Mouse (Mus musculus) intestine, embryonic 15.5 days (tissue): ENCODE measurements around the gene Arl4d. TPM values are rescaled to one million over a fixed set of nuclear protein-coding genes. Genes with fewer than 3 reads are reported as not detected.
A peak's percentile ranks its signal among the peaks of the same experiment; 100 is the strongest.
"Not testable (repeated sequence)": the region's sequence is repeated elsewhere in the genome, so short reads cannot be mapped to it uniquely, and the experiment has no call there.

ENCODE experiments used
- ATAC-seq: fragments of 200-750 bp; cut with Nextera tagmentation; 2 replicates; pipeline ENCODE4 v1.8.0; 2017; ENCODE audit warnings: moderate TSS enrichment, moderate library complexity
- H3K27ac ChIP-seq: fragments of 300-500 bp; sonication (generic); 2 replicates; pipeline ENCODE4 v1.5.1; 2015; ENCODE audit warnings: mild to moderate bottlenecking, inconsistent platforms
- H3K27me3 ChIP-seq: fragments of 300-500 bp; sonication (generic); replicated peaks from 2 replicates; pipeline ENCODE4 v1.6.1; 2015; ENCODE audit warnings: inconsistent platforms
- H3K36me3 ChIP-seq: fragments of 300-500 bp; sonication (generic); 2 replicates; pipeline ENCODE4 v1.6.1; 2015; ENCODE audit warnings: inconsistent platforms
- H3K4me1 ChIP-seq: fragments of 300-500 bp; sonication (generic); replicated peaks from 2 replicates; pipeline ENCODE4 v1.6.1; 2015; ENCODE audit warnings: inconsistent platforms
- H3K4me2 ChIP-seq: fragments of 300-500 bp; sonication (generic); replicated peaks from 2 replicates; pipeline ENCODE4 v1.6.1; 2015; ENCODE audit warnings: mild to moderate bottlenecking, inconsistent platforms
- H3K4me3 ChIP-seq: fragments of 300-500 bp; sonication (generic); replicated peaks from 2 replicates; pipeline ENCODE4 v1.5.1; 2015; ENCODE audit warnings: inconsistent platforms
- H3K9ac ChIP-seq: fragments of 300-500 bp; sonication (generic); 2 replicates; pipeline ENCODE4 v1.6.1; 2015; ENCODE audit warnings: inconsistent platforms
- H3K9me3 ChIP-seq: fragments of 300-500 bp; sonication (generic); 2 replicates; pipeline ENCODE4 v1.6.1; 2016; ENCODE audit warnings: inconsistent platforms
- WGBS: fragments of 180-500 bp; shearing (Covaris S2); methylation state at CpG from one replicate; pipeline ENCODE4 v1.1.7; 2015; 5-methylcytosine and 5-hydroxymethylcytosine counted together
- polyA plus RNA-seq: library from polyadenylated mRNA; unstranded; fragments of >200 nt; fragmentation: Nextera tagmentation; extraction: Ambion mirVana; gene quantifications from 2 replicates; pipeline ENCODE4 v1.2.1, GENCODE M21; 2015

The Arl4d gene
- polyA plus RNA-seq, 1 experiment from 2014 or later: 7.8 TPM

DNA sequence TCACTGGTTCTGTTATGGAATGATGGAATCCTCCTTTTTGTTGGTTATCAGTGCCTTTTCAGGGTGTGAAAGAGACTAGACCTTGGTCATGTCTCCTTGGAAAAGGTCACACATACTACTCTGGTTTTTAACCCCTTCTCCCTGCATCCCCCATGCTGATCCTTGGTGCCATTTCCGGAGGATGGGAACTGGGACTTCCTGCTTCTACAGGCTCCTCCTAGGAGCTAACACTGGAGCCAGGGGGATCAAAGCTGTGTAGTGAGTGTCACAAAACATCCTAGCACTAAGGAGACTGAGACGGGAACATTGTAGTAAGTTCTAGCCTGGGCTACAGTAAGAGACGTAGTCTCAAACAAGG, 7.8 kb upstream of the Arl4d start:
- Histone ChIP-seq H3K4me2 (peak overlapping the region; percentile 53), H3K27ac (peak overlapping the region; percentile 87), H3K9ac (peak overlapping the region; percentile 47), H3K36me3 (no peaks in the 10 kb centered on the region), H3K9me3 (no peaks in the 10 kb centered on the region), H3K27me3 (0 out of 2 replicates have a peak, but pooled peaks cover 4% of the 10 kb centered on the region), H3K4me3 (0 out of 2 replicates have a peak overlapping the region, but pooled peaks have one; percentile 7), H3K4me1 (peaks cover 4% of the 10 kb centered on the region; the same call in 1 of the 2 replicates)
- ATAC-seq: peak; percentile 48
- WGBS: 5% methylated on average over 3 of the region's 3 CpGs

DNA sequence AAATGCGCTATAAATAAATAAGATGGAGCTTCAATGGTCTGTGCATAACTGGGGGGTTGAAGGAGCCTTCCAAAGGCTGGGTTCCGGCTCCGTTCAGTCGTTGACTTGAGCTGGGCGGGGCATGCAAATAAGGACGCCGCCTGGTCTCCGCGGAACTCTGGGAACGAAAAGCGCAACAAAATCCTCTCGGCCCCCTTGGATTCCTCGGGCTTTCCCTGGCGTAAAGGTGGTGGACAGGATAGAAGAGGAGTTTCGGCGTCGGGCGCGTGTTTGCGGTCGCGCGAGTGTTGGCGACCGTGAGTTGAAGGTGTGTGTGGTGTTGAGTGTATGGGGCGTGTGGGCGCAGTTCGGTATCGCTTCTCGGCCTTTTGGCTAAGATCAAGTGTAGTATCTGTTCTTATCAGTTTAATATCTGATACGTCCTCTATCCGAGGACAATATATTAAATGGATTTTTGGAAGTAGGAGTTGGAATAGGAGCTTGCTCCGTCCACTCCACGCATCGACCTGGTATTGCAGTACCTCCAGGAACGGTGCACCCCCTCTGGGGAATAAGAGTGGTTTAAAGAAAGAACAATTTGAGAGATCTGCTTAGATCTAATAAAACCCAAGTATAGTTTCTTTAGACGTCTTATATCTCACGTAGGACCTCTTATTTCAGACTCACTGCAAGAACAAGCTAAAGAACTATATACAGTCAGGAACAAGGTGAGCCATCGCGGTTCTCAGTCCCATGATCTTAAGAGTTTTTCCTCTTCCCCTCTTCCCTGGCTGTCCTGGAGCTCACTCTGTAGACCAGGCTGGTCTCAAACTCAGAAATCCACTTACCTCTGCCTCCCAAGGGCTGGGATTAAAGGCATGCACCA, 7.2 kb upstream of the Arl4d start:
- Histone ChIP-seq H3K27ac (peak overlapping the region; percentile 87), H3K4me3 (0 out of 2 replicates have a peak overlapping the region, but pooled peaks have one; percentile 7), H3K9ac (peak overlapping the region; percentile 47), H3K4me2 (peak overlapping the region; percentile 53)
- H3K36me3 ChIP-seq, H3K27me3 ChIP-seq, H3K4me1 ChIP-seq, H3K9me3 ChIP-seq: not testable (repeated sequence)
- under 1% methylated on average over 38 of the region's 40 CpGs for WGBS
- ATAC-seq: peak; percentile 94

DNA sequence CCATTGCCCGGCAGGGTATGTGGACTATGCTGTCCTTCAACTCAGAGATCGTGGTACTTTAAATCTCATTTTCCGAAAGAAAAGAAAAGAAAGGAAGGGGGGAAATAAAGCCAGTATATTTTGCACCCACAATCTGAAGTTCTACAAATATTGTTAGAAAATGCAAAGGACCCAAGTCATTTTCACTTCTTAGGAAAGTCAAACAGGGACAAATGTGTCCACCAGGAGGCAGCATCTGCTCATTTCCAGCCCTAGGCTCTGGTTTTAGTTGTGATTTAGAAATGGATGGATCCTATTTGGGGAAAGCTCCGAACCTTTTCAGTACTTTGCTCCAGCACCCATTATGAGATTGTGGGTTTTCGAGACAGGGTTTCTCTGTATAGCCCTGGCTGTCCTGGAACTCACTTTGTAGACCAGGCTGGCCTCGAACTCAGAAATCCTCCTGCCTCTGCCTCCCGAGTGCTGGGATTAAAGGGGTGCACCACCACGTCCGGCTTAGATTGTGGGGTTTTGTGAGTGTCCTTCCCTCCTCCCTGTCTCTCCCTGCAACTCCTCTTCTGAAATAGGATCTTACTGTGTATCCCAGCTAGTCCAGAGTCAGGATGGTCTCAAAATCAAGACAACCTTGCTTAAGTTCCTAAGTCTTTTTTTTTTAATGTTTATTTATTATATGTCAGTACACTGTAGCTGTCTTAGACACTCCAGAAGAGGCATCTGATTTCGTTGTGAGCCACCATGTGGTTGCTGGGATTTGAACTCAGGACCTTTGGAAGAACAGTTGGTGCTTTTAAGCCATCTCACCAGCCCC, 6.4 kb upstream of the Arl4d start:
- peak; percentile 21 for ATAC-seq
- WGBS: 26% methylated on average over 10 of the region's 10 CpGs
- Histone ChIP-seq H3K9me3 (no peaks in the 10 kb centered on the region), H3K9ac (no peak overlapping the region), H3K27ac (peak overlapping the region; percentile 80), H3K36me3 (no peaks in the 10 kb centered on the region), H3K4me2 (0 out of 2 replicates have a peak overlapping the region, but pooled peaks have one; percentile 14), H3K4me1 (peaks cover 4% of the 10 kb centered on the region; the same call in 1 of the 2 replicates), H3K4me3 (no peak overlapping the region), H3K27me3 (no peaks in the 10 kb centered on the region)

DNA sequence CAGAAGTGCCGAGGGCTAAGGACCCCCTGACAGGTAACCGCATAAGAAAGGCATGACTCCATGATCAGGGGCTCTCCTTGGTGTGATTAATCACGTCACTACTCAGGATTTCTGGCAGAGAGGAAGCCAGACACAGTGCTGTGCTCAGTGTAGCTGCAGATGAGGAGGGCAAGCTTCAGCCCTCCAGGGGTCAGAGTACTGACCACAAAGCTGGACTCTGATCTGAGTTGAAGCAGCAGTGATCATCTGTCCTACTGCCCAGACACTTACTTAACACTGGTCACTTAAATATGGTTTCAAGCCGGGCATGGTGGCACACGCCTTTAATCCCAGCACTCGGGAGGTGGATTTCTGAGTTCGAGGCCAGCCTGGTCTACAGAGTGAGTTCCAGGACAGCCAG, 4.2 kb upstream of the Arl4d start:
- ATAC-seq: no peak
- WGBS: 71% methylated on average over 7 of the region's 7 CpGs

GRCm38 (mm10) chr11:101661786-101662185, 3.6 kb upstream of the Arl4d start:
- Histone ChIP-seq H3K9me3 (no peaks in the 10 kb centered on the region), H3K9ac (no peak overlapping the region), H3K4me3 (no peak overlapping the region), H3K27me3 (no peaks in the 10 kb centered on the region), H3K27ac (no peak overlapping the region), H3K4me2 (no peak overlapping the region), H3K36me3 (no peaks in the 10 kb centered on the region), H3K4me1 (peaks cover 5% of the 10 kb centered on the region)
- WGBS: 46% methylated on average over 5 of the region's 5 CpGs
- no peak for ATAC-seq

More for the DNA sequence above, 4.2 kb upstream of the Arl4d start:
- Histone ChIP-seq H3K4me3 (no peak overlapping the region), H3K9ac (no peak overlapping the region), H3K4me1 (peaks cover 4% of the 10 kb centered on the region), H3K27me3 (no peaks in the 10 kb centered on the region), H3K9me3 (no peaks in the 10 kb centered on the region), H3K27ac (no peak overlapping the region), H3K4me2 (no peak overlapping the region), H3K36me3 (no peaks in the 10 kb centered on the region)

DNA sequence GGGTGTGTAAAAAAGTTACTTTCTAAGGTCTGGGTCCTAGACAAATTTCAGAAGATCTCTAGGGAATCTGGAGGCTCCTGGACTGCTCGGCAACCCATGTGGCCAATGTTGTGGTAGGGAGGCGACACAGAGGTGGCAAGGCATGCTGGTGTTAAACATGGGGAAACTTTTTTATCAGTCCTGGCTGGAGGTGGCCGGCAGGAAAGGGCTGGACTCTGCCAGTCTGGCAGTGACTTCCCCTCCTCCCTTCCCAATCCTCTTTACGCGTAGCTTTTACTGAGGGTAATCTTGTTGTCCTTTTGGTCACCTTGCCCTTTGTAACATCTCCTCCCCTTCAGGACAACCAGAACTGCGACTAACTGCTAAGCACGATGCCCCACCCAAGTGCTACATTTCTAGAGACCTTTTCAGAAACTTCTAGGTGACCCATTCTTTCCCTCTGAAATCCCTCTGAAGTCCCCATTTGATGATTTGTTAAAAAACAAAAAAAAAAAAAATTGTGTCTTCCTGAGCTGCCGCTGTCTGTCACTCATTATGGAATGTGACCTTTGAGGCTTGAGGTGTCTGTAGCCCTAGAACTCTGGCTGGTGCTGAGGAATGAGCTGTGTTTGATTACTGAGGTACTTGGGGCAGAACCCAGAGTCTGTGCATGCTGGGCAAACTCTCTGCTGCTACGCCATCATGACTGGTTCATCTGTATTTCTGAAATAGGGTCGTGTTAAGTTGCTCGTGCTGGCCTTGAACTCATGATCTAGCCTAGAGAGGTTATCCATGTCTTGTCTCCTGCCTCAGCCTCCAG, 1.9 kb upstream of the Arl4d start:
- H3K9me3 ChIP-seq: no peaks in the 10 kb centered on the region
- ATAC-seq: no peak
- peaks cover 13% of the 10 kb centered on the region for H3K4me1 ChIP-seq
- WGBS: 49% methylated on average over 11 of the region's 11 CpGs
- H3K4me3 ChIP-seq: no peak overlapping the region
- no peak overlapping the region for H3K9ac ChIP-seq
- no peaks in the 10 kb centered on the region for H3K27me3 ChIP-seq
- no peaks in the 10 kb centered on the region for H3K36me3 ChIP-seq
- H3K27ac ChIP-seq: no peak overlapping the region
- no peak overlapping the region for H3K4me2 ChIP-seq

DNA sequence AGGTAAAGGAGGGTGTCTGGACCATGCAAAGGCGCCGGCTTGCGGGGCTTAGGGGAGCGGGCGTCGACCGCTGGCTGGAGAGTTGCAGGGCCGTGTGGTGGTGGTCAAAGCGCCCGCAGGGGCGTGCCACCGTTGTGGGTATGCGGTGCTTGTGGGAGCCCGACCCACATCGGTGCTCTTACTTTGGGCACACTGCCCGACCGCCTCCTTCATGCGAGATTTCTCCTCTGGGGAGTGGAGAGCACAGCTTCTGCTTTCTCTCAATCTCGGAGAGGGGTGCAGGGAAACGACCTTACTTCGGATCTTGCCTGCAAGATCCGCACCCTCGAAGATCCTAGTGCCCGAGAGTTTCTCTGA, 273 bp downstream of the Arl4d start:
- Histone ChIP-seq H3K9ac (peak overlapping the region; percentile 76), H3K4me2 (peak overlapping the region; percentile 97), H3K36me3 (no peaks in the 10 kb centered on the region), H3K4me3 (peak overlapping the region; percentile 62), H3K27me3 (no peaks in the 10 kb centered on the region), H3K27ac (peak overlapping the region; percentile 78), H3K9me3 (no peaks in the 10 kb centered on the region), H3K4me1 (peaks cover 17% of the 10 kb centered on the region)
- ATAC-seq: no peak
- WGBS: 1% methylated on average over 24 of the region's 24 CpGs

GRCm38 (mm10) chr11:101666626-101667345, 1.4 kb downstream of the Arl4d start:
- Histone ChIP-seq H3K27me3 (no peaks in the 10 kb centered on the region), H3K27ac (0 out of 2 replicates have a peak overlapping the region, but pooled peaks have one; percentile 27), H3K4me1 (peaks cover 17% of the 10 kb centered on the region), H3K4me3 (peak overlapping the region; percentile 62), H3K9me3 (no peaks in the 10 kb centered on the region), H3K4me2 (peak overlapping the region; percentile 97), H3K9ac (peak overlapping the region; percentile 34), H3K36me3 (no peaks in the 10 kb centered on the region)
- WGBS: 67% methylated on average over 28 of the region's 28 CpGs
- no peak for ATAC-seq

GRCm38 (mm10) chr11:101667871-101668532, 2.7 kb downstream of the Arl4d start:
- Histone ChIP-seq H3K36me3 (no peaks in the 10 kb centered on the region), H3K4me3 (0 out of 2 replicates have a peak overlapping the region, but pooled peaks have one; percentile 10), H3K9me3 (no peaks in the 10 kb centered on the region), H3K27me3 (no peaks in the 10 kb centered on the region), H3K27ac (peak overlapping the region; percentile 52), H3K4me1 (peaks cover 18% of the 10 kb centered on the region), H3K4me2 (peak overlapping the region; percentile 97), H3K9ac (peak overlapping the region; percentile 17; the same call in 1 of the 2 replicates)
- no peak for ATAC-seq
- 64% methylated on average over 14 of the region's 14 CpGs for WGBS

GRCm38 (mm10) chr11:101668546-101669261, 3.4 kb downstream of the Arl4d start:
- Histone ChIP-seq H3K9ac (peak overlapping the region; percentile 17; the same call in 1 of the 2 replicates), H3K4me2 (peak overlapping the region; percentile 97), H3K4me1 (peaks cover 24% of the 10 kb centered on the region), H3K4me3 (no peak overlapping the region), H3K27ac (peak overlapping the region; percentile 52), H3K36me3 (no peaks in the 10 kb centered on the region), H3K9me3 (no peaks in the 10 kb centered on the region), H3K27me3 (no peaks in the 10 kb centered on the region)
- ATAC-seq: peak; percentile 24
- 18% methylated on average over 13 of the region's 13 CpGs for WGBS
